Mouse (Mus musculus) myocyte (in vitro differentiated cells): ENCODE data around the gene Pdcd4.

Experiments used
- CEBPB ChIP-seq: IDR thresholded peaks from 2 replicates; pipeline ENCODE4 v1.6.1; 2011; ENCODE audit warnings: mild to moderate bottlenecking, moderate library complexity; ENCODE audit not compliant: poor library complexity, insufficient read depth, severe bottlenecking
- POLR2A ChIP-seq: IDR thresholded peaks from one replicate; pipeline ENCODE4 v1.6.1; 2011; ENCODE audit warnings: low read depth, mild to moderate bottlenecking, control low read depth, moderate library complexity; ENCODE audit not compliant: insufficient read length
- USF1 ChIP-seq: IDR thresholded peaks from one replicate; pipeline ENCODE4 v1.6.1; 2011; ENCODE audit warnings: low read depth, mild to moderate bottlenecking, control low read depth, moderate library complexity

DNA sequence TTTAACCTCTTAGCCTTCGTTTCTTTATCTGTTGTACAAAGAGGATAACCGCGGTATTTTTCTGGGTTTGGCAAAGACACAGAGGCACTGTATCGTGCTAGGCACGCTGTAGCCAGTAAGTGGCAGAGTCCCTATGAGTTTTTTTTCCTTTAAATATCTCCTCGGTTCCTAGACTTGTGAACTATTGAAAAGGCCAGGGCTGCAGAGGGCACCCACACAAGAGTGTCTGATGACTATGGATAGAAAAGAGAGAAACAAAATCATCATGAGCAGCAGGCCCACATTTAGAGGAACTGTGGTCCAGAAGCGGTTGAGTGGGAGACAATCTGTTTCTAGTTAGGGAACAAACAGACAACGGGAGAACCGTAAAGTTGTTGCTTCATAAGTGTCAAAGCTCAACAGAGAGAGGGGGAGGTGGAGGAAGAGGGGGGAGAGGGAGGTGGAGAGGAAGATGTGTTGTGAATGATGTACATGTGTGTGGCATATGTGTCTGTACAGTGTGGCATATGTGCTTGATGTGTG, 868 bp downstream of the Pdcd4 start:
- TF ChIP-seq POLR2A (no peak), USF1 (no peak), CEBPB (no peak)
